Mouse (Mus musculus): Measurements from ENCODE around the gene Gsk3b. TPM values are rescaled to one million over a fixed set of nuclear protein-coding genes. Genes with fewer than 3 reads are reported as not detected.

The Gsk3b gene
- total and polyA plus RNA-seq, 2 experiments from 2014 or later: 31.5 to 37.4 TPM

DNA sequence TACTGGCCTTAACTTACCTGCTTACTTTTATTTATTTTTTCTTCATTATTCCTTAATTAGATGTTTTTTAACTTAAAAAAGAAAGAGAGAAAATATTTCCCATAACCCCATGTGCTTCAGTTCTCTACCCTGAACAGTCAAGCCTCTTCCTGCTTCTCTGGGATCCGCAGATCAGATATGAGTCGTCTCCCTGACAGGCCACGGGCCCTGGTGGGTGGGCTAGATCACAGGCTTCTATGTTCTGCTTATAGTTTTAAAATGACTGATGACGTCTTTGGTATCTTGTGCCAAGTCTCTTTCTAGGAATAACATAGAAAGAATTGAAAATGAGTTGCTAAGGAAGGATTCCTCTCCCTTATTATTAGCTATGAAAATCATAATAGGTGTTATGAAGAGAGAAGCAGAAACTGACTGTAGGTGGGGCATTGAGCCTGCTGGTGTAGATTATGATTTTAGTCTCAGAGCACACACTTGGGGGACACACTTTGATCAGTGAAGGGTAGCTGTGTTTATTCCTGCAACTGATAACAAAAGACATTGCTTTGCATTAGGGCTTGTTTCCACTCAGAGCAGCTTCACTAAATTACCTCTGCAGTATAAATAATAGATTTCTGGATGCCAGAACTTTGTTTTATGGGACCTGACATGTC lies 148.3 kb downstream of the Gsk3b start:
- DNase-seq (ENCODE audit: low spot score): no peak
- no peak overlapping the region for H3K4me3 ChIP-seq (ENCODE audit: low read depth, low read length)
- no peak overlapping the region for H3K9ac ChIP-seq (replicated peaks; ENCODE audit: low read depth, low read length)
- H3K4me1 ChIP-seq (ENCODE audit: control insufficient read depth, insufficient read depth): 0 out of 2 replicates have a peak, but pooled peaks cover 5% of the 10 kb centered on the region
- no peaks in the 10 kb centered on the region for H3K27me3 ChIP-seq (ENCODE audit: control insufficient read depth, insufficient read depth, low read length)
- H3K9me3 ChIP-seq (replicated peaks; ENCODE audit: control insufficient read depth, low read length): no peaks in the 10 kb centered on the region
- no peak for ATAC-seq (ENCODE audit: insufficient read depth, low read depth)
- TF ChIP-seq CTCF (IDR thresholded peaks at IDR 0.05; ENCODE audit: low read depth) (no peak), EP300 (IDR thresholded peaks at IDR 0.05; ENCODE audit: low read depth) (no peak)
- H3K27ac ChIP-seq (ENCODE audit: low read depth): no peak overlapping the region
- WGBS: 41% methylated on average over 4 of the region's 4 CpGs
- H3K36me3 ChIP-seq (replicated peaks; ENCODE audit: control insufficient read depth, insufficient read depth, low read length): peaks cover 18% of the 10 kb centered on the region
- no peak overlapping the region for H3K4me2 ChIP-seq (ENCODE audit: low read depth, low read length)

DNA sequence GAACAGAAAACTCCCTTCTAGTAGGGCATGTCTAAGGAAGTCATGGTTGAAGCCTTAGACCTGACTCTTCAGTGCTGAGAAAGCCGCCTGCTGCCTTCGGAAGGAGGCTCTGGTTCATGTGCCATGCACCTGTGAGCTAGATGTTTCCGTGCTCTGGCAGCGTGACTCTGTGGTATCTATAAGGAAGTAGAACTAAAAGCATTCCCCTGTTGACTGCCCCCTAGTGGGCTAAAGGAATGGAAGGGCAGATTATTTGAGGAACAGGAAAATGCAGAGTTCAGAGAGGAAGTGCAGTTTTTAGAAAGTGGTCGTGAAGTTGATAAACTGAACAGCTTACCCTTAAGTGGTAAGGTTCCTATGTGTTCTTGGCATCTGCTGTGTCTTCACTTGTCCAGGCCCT lies 150.9 kb downstream of the Gsk3b start:
- H3K4me3 ChIP-seq (ENCODE audit: low read depth, low read length): no peak overlapping the region
- peaks cover 26% of the 10 kb centered on the region for H3K36me3 ChIP-seq (replicated peaks; ENCODE audit: control insufficient read depth, insufficient read depth, low read length)
- 0 out of 2 replicates have a peak, but pooled peaks cover 5% of the 10 kb centered on the region for H3K4me1 ChIP-seq (ENCODE audit: control insufficient read depth, insufficient read depth)
- 60% methylated on average over 5 of the region's 5 CpGs for WGBS
- DNase-seq (ENCODE audit: low spot score) (peak; percentile 40), ATAC-seq (ENCODE audit: insufficient read depth, low read depth) (no peak)
- no peak overlapping the region for H3K27ac ChIP-seq (ENCODE audit: low read depth)
- TF ChIP-seq EP300 (IDR thresholded peaks at IDR 0.05; ENCODE audit: low read depth) (no peak), CTCF (IDR thresholded peaks at IDR 0.05; ENCODE audit: low read depth) (peak; percentile 60)
- no peaks in the 10 kb centered on the region for H3K9me3 ChIP-seq (replicated peaks; ENCODE audit: control insufficient read depth, low read length)
- H3K9ac ChIP-seq (replicated peaks; ENCODE audit: low read depth, low read length): no peak overlapping the region
- no peaks in the 10 kb centered on the region for H3K27me3 ChIP-seq (ENCODE audit: control insufficient read depth, insufficient read depth, low read length)
- H3K4me2 ChIP-seq (ENCODE audit: low read depth, low read length): no peak overlapping the region

DNA sequence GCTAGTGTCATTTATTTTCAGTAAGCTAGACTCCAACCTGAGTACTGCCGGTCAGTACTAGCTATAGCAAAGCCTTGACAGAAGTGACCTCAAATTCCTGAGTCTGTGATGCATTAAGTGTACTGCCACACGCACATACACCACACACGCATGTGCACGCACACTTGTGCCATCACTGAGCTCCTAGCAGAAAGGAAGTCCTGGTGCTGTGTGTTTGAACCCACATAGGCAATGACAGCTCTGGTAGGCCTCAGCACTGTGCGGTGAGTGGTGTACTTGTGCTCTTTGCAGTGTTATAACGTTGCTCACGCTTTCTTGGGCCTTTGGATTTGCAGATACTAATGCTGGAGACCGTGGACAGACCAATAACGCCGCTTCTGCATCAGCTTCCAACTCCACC lies 151.4 kb downstream of the Gsk3b start:
- Histone ChIP-seq H3K4me1 (ENCODE audit: control insufficient read depth, insufficient read depth) (0 out of 2 replicates have a peak, but pooled peaks cover 5% of the 10 kb centered on the region), H3K27ac (ENCODE audit: low read depth) (no peak overlapping the region), H3K4me3 (ENCODE audit: low read depth, low read length) (no peak overlapping the region), H3K27me3 (ENCODE audit: control insufficient read depth, insufficient read depth, low read length) (no peaks in the 10 kb centered on the region), H3K9ac (replicated peaks; ENCODE audit: low read depth, low read length) (no peak overlapping the region), H3K9me3 (replicated peaks; ENCODE audit: control insufficient read depth, low read length) (no peaks in the 10 kb centered on the region), H3K36me3 (replicated peaks; ENCODE audit: control insufficient read depth, insufficient read depth, low read length) (peaks cover 26% of the 10 kb centered on the region), H3K4me2 (ENCODE audit: low read depth, low read length) (no peak overlapping the region)
- 96% methylated on average over 10 of the region's 10 CpGs for WGBS
- no peak for TF ChIP-seq CTCF (IDR thresholded peaks at IDR 0.05; ENCODE audit: low read depth)
- TF ChIP-seq EP300 (IDR thresholded peaks at IDR 0.05; ENCODE audit: low read depth): no peak
- ATAC-seq (ENCODE audit: insufficient read depth, low read depth) (no peak), DNase-seq (ENCODE audit: low spot score) (no peak)

DNA sequence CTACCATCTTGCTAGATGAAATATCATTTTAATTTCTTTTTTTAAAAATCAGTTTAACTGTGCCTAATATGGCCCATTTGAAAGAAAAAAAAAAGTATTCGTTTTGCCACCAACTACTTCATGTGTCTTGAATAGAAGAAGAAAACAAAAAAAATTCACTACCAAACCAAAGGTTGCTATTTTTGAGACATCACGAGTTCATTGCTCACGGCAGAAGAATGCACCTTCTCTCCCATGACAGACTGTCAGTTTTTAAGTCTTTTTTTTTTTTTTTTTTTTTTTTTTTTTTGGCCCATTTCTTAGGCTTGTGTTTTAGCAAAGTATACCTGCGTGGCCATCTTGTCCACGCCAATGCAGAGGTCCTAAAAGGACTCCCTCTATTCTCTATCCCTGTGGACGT lies 155.3 kb downstream of the Gsk3b start:
- Histone ChIP-seq H3K4me1 (ENCODE audit: control insufficient read depth, insufficient read depth) (0 out of 2 replicates have a peak, but pooled peaks cover 5% of the 10 kb centered on the region), H3K9me3 (replicated peaks; ENCODE audit: control insufficient read depth, low read length) (no peaks in the 10 kb centered on the region), H3K4me3 (ENCODE audit: low read depth, low read length) (no peak overlapping the region), H3K36me3 (replicated peaks; ENCODE audit: control insufficient read depth, insufficient read depth, low read length) (peaks cover 26% of the 10 kb centered on the region), H3K4me2 (ENCODE audit: low read depth, low read length) (no peak overlapping the region), H3K9ac (replicated peaks; ENCODE audit: low read depth, low read length) (no peak overlapping the region), H3K27me3 (ENCODE audit: control insufficient read depth, insufficient read depth, low read length) (no peaks in the 10 kb centered on the region), H3K27ac (ENCODE audit: low read depth) (no peak overlapping the region)
- no peak for ATAC-seq (ENCODE audit: insufficient read depth, low read depth)
- TF ChIP-seq EP300 (IDR thresholded peaks at IDR 0.05; ENCODE audit: low read depth) (no peak), CTCF (IDR thresholded peaks at IDR 0.05; ENCODE audit: low read depth) (no peak)
- no peak for DNase-seq (ENCODE audit: low spot score)
- WGBS: 88% methylated on average over 6 of the region's 6 CpGs

DNA sequence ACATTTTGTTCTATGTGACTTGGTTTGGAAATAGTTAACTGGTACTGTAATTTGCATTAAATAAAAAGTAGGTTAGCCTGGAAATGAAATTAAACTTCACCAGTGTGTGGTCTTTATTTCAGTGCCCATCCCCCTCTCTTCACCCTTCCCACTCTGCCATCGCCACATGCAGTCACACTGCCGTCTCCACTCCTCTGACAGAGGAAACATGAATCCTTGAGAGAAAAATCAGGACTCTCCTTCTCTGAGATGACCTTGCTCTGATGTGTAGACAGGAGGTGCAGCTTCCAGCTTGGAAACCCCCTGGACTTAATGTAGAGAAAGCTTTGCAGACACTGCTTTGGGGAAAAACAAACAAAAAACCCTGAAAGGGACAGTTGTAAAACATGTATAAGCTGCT lies 156.6 kb downstream of the Gsk3b start:
- TF ChIP-seq EP300 (IDR thresholded peaks at IDR 0.05; ENCODE audit: low read depth): no peak
- no peak for TF ChIP-seq CTCF (IDR thresholded peaks at IDR 0.05; ENCODE audit: low read depth)
- ATAC-seq (ENCODE audit: insufficient read depth, low read depth): no peak
- H3K27me3 ChIP-seq (ENCODE audit: control insufficient read depth, insufficient read depth, low read length): no peaks in the 10 kb centered on the region
- WGBS: 76% methylated on average over 2 of the region's 2 CpGs
- H3K4me2 ChIP-seq (ENCODE audit: low read depth, low read length): no peak overlapping the region
- no peak overlapping the region for H3K9ac ChIP-seq (replicated peaks; ENCODE audit: low read depth, low read length)
- H3K27ac ChIP-seq (ENCODE audit: low read depth): no peak overlapping the region
- peaks cover 21% of the 10 kb centered on the region for H3K36me3 ChIP-seq (replicated peaks; ENCODE audit: control insufficient read depth, insufficient read depth, low read length)
- no peaks in the 10 kb centered on the region for H3K4me1 ChIP-seq (ENCODE audit: control insufficient read depth, insufficient read depth)
- no peaks in the 10 kb centered on the region for H3K9me3 ChIP-seq (replicated peaks; ENCODE audit: control insufficient read depth, low read length)
- DNase-seq (ENCODE audit: low spot score): no peak
- no peak overlapping the region for H3K4me3 ChIP-seq (ENCODE audit: low read depth, low read length)

Data from heart, postnatal 0 days (tissue).